Mouse (Mus musculus): ENCODE measurements at regions not wholly inside any gene's neighbourhood (a gene's known extent, or its start where the extent isn't known, plus 50 kb on each side); places are given as distances from the start of the nearest gene placed in this dataset.
"Not testable (repeated sequence)": the region's sequence is repeated elsewhere in the genome, so short reads cannot be mapped to it uniquely, and the experiment has no call there.

GRCm38 (mm10) chr1:114641215-114641614 lies 1043.3 kb upstream of the Cntnap5a start:
- intact Hi-C loops (cut with DNase I): no loop called here
- DNase-seq (ENCODE audit: extremely low spot score in 1 of 2, low spot score in 2 of 2): no peak

- DNase-seq (ENCODE audit: extremely low spot score in 1 of 2, low spot score in 2 of 2); intact Hi-C loops (cut with DNase I): not testable (repeated sequence)
Observed at GRCm38 (mm10) chr1:114641854-114642253, 1042.7 kb upstream of the Cntnap5a start.

GRCm38 (mm10) chr1:114673954-114674353 lies 1010.6 kb upstream of the Cntnap5a start:
- intact Hi-C loops (cut with DNase I): no loop called here
- no peak for DNase-seq (ENCODE audit: extremely low spot score in 1 of 2, low spot score in 2 of 2)

GRCm38 (mm10) chr1:114681258-114681657 lies 1003.3 kb upstream of the Cntnap5a start:
- intact Hi-C loops (cut with DNase I): no loop called here
- DNase-seq (ENCODE audit: extremely low spot score in 1 of 2, low spot score in 2 of 2): peak in 1 of 2 experiments; percentile 17

GRCm38 (mm10) chr1:114721142-114721541 lies 963.4 kb upstream of the Cntnap5a start:
- intact Hi-C loops (cut with DNase I): no loop called here
- no peak for DNase-seq (ENCODE audit: extremely low spot score in 1 of 2, low spot score in 2 of 2)

GRCm38 (mm10) chr1:114729167-114729566 lies 955.4 kb upstream of the Cntnap5a start:
- DNase-seq (ENCODE audit: extremely low spot score in 1 of 2, low spot score in 2 of 2): no peak

More at GRCm38 (mm10) chr1:114729167-114729566, 955.4 kb upstream of the Cntnap5a start:
- intact Hi-C loops (cut with DNase I): no loop called here
